Mouse (Mus musculus) cortical plate, adult 2 months (tissue): Measurements from ENCODE around the gene Ccdc82.

ENCODE experiments used
- CTCF ChIP-seq: fragments of 200-500 bp; IDR thresholded peaks from 2 replicates; pipeline ENCODE4 v1.5.1; 2011; ENCODE audit warnings: mild to moderate bottlenecking, control low read depth, low read length; ENCODE audit not compliant: insufficient read depth; ENCODE audit errors: extremely low read depth
- POLR2A ChIP-seq: fragments of 200-500 bp; IDR thresholded peaks from 2 replicates; pipeline ENCODE4 v1.6.1; 2011; ENCODE audit warnings: mild to moderate bottlenecking, low read length, control low read depth; ENCODE audit not compliant: insufficient read depth; ENCODE audit errors: extremely low read depth

GRCm38 (mm10) chr9:13297122-13297667 is 50.4 kb downstream of the Ccdc82 start:
- TF ChIP-seq POLR2A: no peak
- TF ChIP-seq CTCF: no peak
